Mouse (Mus musculus) gonadal fat pad, adult 2 months (tissue): ENCODE results near the gene Togaram2. TPM values are rescaled to one million over a fixed set of nuclear protein-coding genes. Genes with fewer than 3 reads are reported as not detected.
"Not testable (repeated sequence)": the region's sequence is repeated elsewhere in the genome, so short reads cannot be mapped to it uniquely, and the experiment has no call there.

Source experiments
- DNase-seq: peaks from one replicate; pipeline ENCODE4 v3.0.0-alpha.2; 2012; ENCODE audit warnings: low read depth
- polyA plus RNA-seq: library from polyadenylated mRNA; depleted of rRNA; stranded (reverse); fragments of >200 nt; gene quantifications from 2 replicates; pipeline ENCODE4 v1.2.3, GENCODE M21; 2012; rRNA removed

Togaram2 gene
- polyA plus RNA-seq, 1 experiment = 2.5 TPM

- DNase-seq = no peak
These were observed 63.4 kb downstream of the Togaram2 start for GRCm38 (mm10) chr17:71736442-71736841.

- no peak for DNase-seq
These were observed 69.1 kb downstream of the Togaram2 start for GRCm38 (mm10) chr17:71742156-71742555.

- no peak for DNase-seq
These were observed 69.9 kb downstream of the Togaram2 start for GRCm38 (mm10) chr17:71742935-71743334.

GRCm38 (mm10) chr17:71746114-71746513 lies 73.1 kb downstream of the Togaram2 start:
- DNase-seq = no peak

GRCm38 (mm10) chr17:71747561-71747960 lies 74.5 kb downstream of the Togaram2 start:
- no peak for DNase-seq

- DNase-seq = no peak
These were observed 76.6 kb downstream of the Togaram2 start for GRCm38 (mm10) chr17:71749616-71750168.

GRCm38 (mm10) chr17:71752831-71753230 lies 79.8 kb downstream of the Togaram2 start, which contains the start of gene Pcare:
TSS of gene Pcare (minus strand) at chr17:71752894.
- DNase-seq = no peak

GRCm38 (mm10) chr17:71760536-71760935 lies 87.5 kb downstream of the Togaram2 start:
- no peak for DNase-seq

GRCm38 (mm10) chr17:71768173-71768572 lies 95.1 kb downstream of the Togaram2 start, which contains the start of gene Clip4:
TSS of gene Clip4 (plus strand) at chr17:71768473.
- not testable (repeated sequence) for DNase-seq

- DNase-seq = no peak
These were observed 96.5 kb downstream of the Togaram2 start for GRCm38 (mm10) chr17:71769564-71769963.

- no peak for DNase-seq
These were observed 97.6 kb downstream of the Togaram2 start for GRCm38 (mm10) chr17:71770696-71771095.

- no peak for DNase-seq
These were observed 101.1 kb downstream of the Togaram2 start for GRCm38 (mm10) chr17:71774173-71774572.

GRCm38 (mm10) chr17:71775279-71775678 lies 102.2 kb downstream of the Togaram2 start:
- DNase-seq = no peak

GRCm38 (mm10) chr17:71778696-71779095 lies 105.6 kb downstream of the Togaram2 start:
- no peak for DNase-seq

Other genes with a start within 250 kb of the Togaram2 start
- 1.0 and 1.1 TPM in 2 replicates for gene Gm4707, start 213.3 kb upstream of the Togaram2 start, polyA plus RNA-seq
- 9.3 and 10.2 TPM in 2 replicates for gene Smchd1, start 197.9 kb upstream of the Togaram2 start, polyA plus RNA-seq
- gene Ndc80, start 146.4 kb upstream of the Togaram2 start, polyA plus RNA-seq = 0.19 and 0.20 TPM in 2 replicates
- gene Spdya, start 121.2 kb upstream of the Togaram2 start, polyA plus RNA-seq = 0.09 and 0.37 TPM in 2 replicates
- 6.6 TPM in 2 replicates for gene Wdr43, start 57.4 kb upstream of the Togaram2 start, polyA plus RNA-seq
- 0.03 TPM in 1 of 2 replicates, not detected in the other for gene Pcare, start 79.6 kb downstream of the Togaram2 start, polyA plus RNA-seq
- 2.4 and 4.5 TPM in 2 replicates for gene Clip4, start 95.2 kb downstream of the Togaram2 start, polyA plus RNA-seq